ENCODE assay signal across 13 mouse cellular contexts in the genomic region with DNA sequence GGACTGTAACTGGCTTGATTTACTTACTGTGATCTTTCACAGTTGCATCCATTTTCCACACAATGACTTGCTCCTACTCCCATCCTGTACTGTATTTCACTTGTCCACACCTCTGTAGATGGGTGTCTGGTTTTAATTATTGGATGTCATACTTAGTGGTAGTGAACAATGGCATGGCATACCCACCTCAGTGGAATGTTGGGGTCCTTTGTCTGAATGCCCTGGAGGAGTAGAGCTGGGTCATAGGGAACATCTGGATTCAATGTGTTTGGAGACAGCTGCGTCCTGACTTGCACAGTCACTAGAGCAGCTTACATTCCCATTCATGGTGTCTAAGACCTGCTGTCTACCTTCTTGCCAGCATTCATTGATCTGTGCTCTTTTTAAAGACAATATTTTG.
"Had no signal": no experiment of that assay in that cellular context is flagged by ENCODE, and none has a peak within 500 bp of the region (broad histone marks: within the 10 kb centered on the region; RNA-seq: fewer than 3 reads in every experiment).

No protein-coding gene starts in this region.

- H3K4me2 ChIP-seq: kidney, embryonic 15.5 days; limb, embryonic 12.5 days; liver, embryonic 13.5 days; lung, embryonic 15.5 days; midbrain, embryonic 11.5 days; midbrain, embryonic 15.5 days; neural tube, embryonic 12.5 days had no signal

- H3K36me3 ChIP-seq: kidney, embryonic 15.5 days; limb, embryonic 12.5 days; liver, embryonic 13.5 days; lung, embryonic 15.5 days; midbrain, embryonic 15.5 days; neural tube, embryonic 12.5 days had no signal

- H3K27ac ChIP-seq: kidney, embryonic 15.5 days; limb, embryonic 12.5 days; liver, embryonic 13.5 days; lung, embryonic 15.5 days; midbrain, embryonic 15.5 days; neural tube, embryonic 12.5 days; stomach, postnatal 0 days had no signal

- H3K9me3 ChIP-seq: kidney, embryonic 15.5 days; limb, embryonic 12.5 days; liver, embryonic 13.5 days; lung, embryonic 15.5 days; midbrain, embryonic 15.5 days; neural tube, embryonic 12.5 days had no signal

- ATAC-seq: liver, postnatal 0 days; midbrain, embryonic 15.5 days had no signal

- DNase-seq: kidney, postnatal 14 days; liver; liver, embryonic 13.5 days; liver, postnatal 0 days; lung, postnatal 4 days; thymus, postnatal 14 days had no signal

- H3K27me3 ChIP-seq: kidney, embryonic 15.5 days; limb, embryonic 12.5 days; liver, embryonic 13.5 days; lung, embryonic 15.5 days; midbrain, embryonic 15.5 days; neural tube, embryonic 12.5 days had no signal

- H3K4me3 ChIP-seq: kidney, embryonic 15.5 days; limb, embryonic 12.5 days; liver, embryonic 13.5 days; lung, embryonic 15.5 days; midbrain, embryonic 15.5 days; neural tube, embryonic 12.5 days had no signal

- H3K9ac ChIP-seq: kidney, embryonic 15.5 days; limb, embryonic 12.5 days; liver, embryonic 13.5 days; liver, postnatal 0 days; lung, embryonic 15.5 days; midbrain, embryonic 15.5 days; neural tube, embryonic 12.5 days had no signal

- H3K4me1 ChIP-seq: kidney, embryonic 15.5 days; limb, embryonic 12.5 days; liver, embryonic 13.5 days; lung, embryonic 15.5 days; midbrain, embryonic 15.5 days; neural tube, embryonic 12.5 days had no signal
